27 mouse cellular contexts compared by ENCODE assay signal in the genomic region with DNA sequence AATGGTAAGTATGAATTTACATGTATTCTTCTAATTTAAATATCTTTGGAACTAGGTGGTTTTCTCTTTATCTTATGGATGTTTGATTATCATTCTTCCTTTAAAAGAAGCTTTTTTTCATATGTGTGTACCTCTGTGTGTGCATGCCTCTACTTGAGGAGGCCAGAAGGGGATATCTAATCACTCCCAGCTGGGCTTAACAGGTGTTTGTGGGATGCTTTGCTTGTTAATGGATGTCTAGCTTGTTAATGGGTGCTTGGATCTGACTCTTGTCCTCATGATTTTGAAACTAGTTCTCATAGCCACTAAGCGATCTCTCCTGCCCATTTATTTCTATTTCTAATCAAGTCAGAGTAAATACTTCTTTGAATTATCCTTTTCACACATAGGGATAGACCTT.
"Had no signal": no experiment of that assay in that cellular context is flagged by ENCODE, and none has a peak within 500 bp of the region (broad histone marks: within the 10 kb centered on the region; RNA-seq: fewer than 3 reads in every experiment).

No protein-coding gene starts in this region.

- DNase-seq: left cerebral cortex, postnatal 4 days; liver; liver, embryonic 13.5 days; liver, postnatal 0 days; lung, adult 18-20 months; lung, adult 2 months; lung, embryonic 14.5 days; lung, postnatal 10 days; lung, postnatal 14 days; lung, postnatal 36 days; lung, postnatal 4 days; midbrain, embryonic 14.5 days had no signal

- H3K36me3 ChIP-seq: limb, embryonic 10.5 days; limb, embryonic 12.5 days; limb, embryonic 13.5 days; limb, embryonic 15.5 days; liver, embryonic 12.5 days; liver, embryonic 13.5 days; liver, embryonic 15.5 days; lung, embryonic 15.5 days; midbrain, embryonic 10.5 days; midbrain, embryonic 12.5 days; midbrain, embryonic 13.5 days; midbrain, embryonic 15.5 days; neural tube, embryonic 12.5 days had no signal

- H3K4me2 ChIP-seq: limb, embryonic 12.5 days; limb, embryonic 13.5 days; limb, embryonic 15.5 days; liver, embryonic 11.5 days; liver, embryonic 12.5 days; liver, embryonic 13.5 days; liver, embryonic 15.5 days; lung, embryonic 14.5 days; lung, embryonic 15.5 days; midbrain, embryonic 11.5 days; midbrain, embryonic 12.5 days; midbrain, embryonic 13.5 days; midbrain, embryonic 15.5 days; neural tube, embryonic 12.5 days had no signal

- H3K27me3 ChIP-seq: limb, embryonic 15.5 days; liver, embryonic 12.5 days; liver, embryonic 13.5 days; liver, embryonic 15.5 days; lung, embryonic 15.5 days; megakaryocyte, embryonic 14.5 days; midbrain, embryonic 12.5 days; midbrain, embryonic 13.5 days; midbrain, embryonic 15.5 days; neural tube, embryonic 12.5 days had no signal

- H3K4me3 ChIP-seq: limb, embryonic 10.5 days; limb, embryonic 12.5 days; limb, embryonic 13.5 days; limb, embryonic 15.5 days; liver, embryonic 12.5 days; liver, embryonic 13.5 days; liver, embryonic 15.5 days; lung, embryonic 15.5 days; megakaryocyte, embryonic 14.5 days; midbrain, embryonic 10.5 days; midbrain, embryonic 12.5 days; midbrain, embryonic 13.5 days; midbrain, embryonic 15.5 days; neural tube, embryonic 12.5 days had no signal
